Mouse (Mus musculus): ENCODE data around the gene Xk.
"Not testable (repeated sequence)": the region's sequence is repeated elsewhere in the genome, so short reads cannot be mapped to it uniquely, and the experiment has no call there.

Xk gene

DNA sequence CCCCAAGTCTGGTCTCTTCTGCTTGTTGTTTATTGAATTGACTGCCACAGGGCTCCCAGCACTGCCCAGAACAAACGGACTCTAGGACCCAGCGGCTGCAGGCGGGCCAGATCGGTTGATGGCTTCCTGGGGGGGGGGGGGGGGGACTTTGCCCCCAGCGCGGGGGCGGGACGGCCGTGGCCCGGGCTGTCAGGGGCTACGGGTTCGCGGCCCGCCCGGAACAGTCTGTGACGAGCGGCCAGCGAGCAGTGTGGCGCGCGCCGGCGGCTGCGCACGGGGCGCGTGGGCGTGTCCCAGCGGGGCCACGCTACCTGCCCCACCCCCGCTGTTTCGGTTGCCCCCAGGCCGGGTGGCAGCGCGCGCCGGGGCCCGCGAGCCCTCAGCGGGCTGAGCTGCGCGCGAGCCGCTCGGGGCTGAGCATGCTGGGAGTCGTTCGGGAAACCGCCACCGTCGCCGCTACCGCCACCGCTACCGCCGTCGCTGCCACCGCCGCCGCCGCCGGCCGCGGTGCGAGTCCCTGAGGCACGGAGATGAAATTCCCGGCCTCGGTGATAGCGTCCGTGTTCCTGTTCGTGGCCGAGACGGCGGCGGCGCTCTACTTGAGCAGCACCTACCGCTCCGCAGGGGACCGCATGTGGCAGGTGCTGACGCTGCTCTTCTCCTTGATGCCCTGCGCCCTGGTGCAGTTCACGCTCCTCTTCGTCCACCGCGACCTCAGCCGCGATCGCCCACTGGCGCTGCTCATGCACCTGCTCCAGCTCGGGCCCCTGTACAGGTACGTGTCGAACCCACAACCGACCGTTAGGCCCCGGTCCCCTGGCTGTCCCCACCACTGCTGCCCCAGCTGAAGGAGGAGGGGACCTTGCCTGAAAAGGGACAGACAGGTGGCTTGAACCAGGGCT lies at the start of gene Xk:
Xk (plus strand) TSS at position 297 of the 902 bp plus-strand sequence.
- DNase-seq: peak; percentile 32 to 36

DNA sequence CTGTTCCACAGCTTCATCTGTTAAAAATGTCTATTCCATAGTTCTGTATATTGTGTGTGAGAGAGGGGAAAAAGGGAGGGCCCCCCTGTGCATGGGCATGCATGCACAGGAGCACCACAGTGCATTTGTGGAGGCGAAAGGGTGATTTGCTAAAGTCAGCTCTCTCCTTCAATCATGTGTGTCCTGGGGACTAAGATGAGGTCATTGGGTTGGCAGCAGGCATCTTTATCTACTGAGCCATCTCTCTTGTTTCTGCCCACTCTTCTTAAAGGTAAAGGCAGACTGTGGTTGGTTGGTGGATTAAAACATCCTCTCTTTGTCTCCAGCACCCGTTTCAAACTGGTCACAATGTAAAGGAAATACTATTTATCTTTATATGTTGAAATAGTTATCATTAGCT lies 45.5 kb upstream of the Xk start:
- DNase-seq: no peak

DNA sequence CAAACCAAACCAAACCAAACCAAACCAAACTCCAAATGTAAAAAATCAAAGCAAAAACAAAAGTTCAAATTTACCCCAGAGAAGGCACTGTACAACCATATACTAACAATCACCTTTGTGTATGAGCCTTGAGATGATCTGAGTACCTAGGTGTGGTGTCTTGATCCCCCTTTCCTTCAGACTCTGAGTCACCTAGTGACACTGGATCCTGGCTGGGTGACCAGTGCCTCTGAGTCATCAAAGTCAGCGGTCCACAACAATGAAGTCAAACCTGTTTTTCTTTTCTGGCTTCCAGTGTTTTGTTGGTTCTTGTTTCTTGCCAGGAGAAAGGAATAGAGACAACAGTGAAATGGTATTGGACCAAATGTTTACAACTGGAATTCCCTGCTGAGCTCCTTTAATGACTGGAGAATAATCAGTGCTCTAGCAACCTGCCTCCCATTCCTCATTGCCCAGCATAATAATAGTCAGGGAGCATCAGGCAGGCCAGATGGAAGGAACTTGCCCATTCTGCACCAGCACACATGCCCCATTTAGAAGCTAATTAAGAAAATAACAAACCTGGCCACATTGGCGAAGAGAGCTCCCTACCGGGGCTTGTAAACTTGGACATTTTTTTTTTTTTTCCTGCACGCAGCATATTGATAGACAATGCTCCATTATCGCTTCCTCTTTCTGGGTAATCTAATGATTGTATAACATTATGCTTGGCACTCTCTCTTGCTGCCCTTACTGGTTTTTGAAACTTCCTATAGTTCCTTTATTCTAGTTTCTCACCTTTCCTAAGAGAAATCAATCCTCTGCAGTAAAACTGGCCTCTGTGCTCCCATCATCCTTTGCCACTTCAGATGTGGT lies 31.6 kb upstream of the Xk start:
- no peak for DNase-seq

DNA sequence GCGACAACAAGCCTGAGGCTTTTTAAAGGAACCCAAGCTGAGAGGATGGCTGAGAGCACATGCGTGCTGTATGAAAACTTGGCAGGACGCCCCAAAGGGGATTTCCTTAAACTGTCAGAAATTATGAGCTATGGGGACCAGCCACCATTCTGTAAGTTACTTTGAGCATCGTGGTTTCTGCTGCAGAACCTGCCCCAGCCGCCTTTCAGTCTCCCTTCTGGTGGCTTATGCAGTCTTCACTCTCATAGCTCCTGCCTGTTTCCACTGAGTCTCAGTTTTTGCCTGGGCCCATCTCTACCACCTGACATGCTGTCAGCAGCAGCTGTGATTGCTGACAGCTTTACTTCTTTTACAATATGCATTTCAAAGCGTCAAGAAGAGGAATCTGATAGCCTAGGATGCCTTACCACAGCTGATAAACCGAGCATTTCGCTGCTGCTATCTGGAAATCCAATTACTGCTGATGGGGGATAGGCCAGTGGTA lies 29.1 kb upstream of the Xk start:
- DNase-seq: no peak

DNA sequence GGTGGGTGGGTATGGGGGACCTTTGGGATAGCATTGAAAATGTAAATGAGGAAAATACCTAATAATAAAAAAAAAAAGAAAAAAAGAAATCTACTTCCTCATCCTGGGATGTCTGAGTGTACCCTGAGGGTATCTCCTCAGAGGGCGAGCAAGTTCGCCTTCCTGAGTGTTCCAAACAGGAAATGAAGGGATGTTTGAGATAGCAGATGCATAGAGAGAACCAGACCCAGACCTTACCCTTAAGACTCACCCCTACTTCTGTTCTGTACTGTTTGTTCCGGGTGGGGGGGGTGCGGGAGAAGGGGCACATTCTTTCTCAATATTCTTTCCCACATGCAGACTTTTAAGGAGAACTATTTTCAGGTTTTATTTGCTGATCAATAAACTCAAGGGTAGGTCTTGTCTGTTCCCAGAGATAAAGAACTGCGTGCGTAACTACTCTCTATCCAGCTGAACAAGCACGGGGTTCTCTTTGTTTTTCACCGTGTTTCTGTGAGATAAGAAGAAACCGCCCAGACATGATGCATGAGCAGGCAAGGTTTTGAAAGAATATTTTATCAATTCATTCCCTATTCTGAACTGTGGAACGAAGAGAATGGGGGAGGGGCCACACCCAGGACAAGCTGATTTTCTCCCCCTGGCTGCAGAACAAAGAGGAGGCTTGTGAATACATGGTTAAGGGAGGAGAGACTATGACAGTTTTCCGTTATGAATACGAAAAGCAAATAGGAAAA lies 27.8 kb upstream of the Xk start:
- no peak for DNase-seq

DNA sequence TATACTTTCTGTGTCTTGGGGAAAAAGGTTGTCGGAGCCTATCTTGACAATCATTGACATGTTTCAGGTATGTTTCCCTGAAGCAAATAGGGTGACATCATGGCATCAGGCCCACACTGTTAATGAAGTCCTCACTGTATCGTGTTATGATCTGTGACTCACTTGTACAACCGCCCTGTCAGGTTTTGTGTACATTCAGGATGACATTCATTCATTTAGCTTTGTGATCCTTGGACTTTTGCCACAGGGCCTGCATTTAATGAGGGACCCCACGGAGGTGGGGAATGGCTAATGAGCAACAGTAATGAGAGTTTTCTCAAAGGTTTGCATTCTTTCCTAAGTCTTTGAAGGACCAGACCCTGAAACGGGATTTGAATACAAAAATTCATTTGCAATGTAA lies 23.6 kb upstream of the Xk start:
- DNase-seq: no peak

DNA sequence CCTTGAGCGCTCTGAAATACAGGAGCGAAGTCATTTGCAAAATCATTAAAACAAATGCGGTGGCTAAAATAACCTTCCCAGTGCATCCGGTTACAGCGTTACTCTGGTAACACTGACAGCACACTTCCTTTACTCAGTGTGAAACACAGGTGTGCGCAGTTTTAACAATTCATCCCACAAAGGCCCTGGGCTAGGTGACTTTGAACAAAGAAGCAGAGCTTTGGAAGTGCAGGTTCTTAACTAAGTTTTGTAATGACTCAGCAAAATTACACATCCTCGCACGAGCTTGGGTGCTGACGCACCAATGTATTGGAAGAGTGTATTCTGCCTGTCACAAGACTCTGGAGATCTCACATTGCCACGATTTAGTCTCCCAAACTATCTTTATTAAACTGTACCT lies 18.6 kb upstream of the Xk start:
- DNase-seq: peak in 1 of 2 experiments; percentile 7

DNA sequence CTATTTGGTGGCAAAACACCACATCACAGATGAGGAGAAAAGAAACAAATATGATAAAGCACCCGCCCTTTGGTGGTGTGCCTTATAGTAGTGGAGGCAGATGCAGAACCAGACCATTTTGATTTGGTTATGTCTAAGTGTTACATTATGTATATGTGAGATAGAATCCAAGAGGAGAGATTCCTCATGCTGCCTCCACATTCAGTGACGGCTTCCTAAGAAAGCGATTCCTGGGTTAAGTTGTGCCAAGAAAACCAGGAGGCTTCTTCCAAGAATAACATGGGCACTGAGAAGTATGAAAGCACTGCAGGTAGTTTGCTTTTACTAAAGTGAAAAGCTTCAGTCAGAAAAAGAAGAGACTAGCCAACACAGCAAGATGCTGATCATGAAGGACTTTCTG lies 17.7 kb upstream of the Xk start:
- DNase-seq: no peak

DNA sequence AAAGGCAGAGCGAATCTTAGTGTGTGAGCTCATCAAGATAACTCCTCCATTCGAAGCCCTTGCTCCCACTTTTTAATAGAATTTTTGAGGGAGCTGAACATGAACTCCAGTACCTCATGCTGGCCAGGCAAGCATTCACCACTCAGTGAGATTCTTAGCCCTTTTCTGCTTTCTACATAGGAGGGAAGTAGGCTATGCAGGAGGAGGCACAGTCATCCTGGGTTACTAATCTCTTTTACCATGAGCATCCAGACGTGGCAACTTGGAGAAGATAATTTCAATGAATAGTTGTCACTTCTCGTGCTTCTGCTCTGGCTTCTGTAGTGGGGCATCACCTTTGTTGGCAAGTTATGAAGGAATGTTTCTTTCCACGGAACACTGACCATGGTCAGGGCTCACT lies 15.8 kb upstream of the Xk start, which contains the start of gene Gm14862:
Gm14862 (minus strand) TSS at position 134 of the 400 bp plus-strand sequence.
- no peak for DNase-seq

DNA sequence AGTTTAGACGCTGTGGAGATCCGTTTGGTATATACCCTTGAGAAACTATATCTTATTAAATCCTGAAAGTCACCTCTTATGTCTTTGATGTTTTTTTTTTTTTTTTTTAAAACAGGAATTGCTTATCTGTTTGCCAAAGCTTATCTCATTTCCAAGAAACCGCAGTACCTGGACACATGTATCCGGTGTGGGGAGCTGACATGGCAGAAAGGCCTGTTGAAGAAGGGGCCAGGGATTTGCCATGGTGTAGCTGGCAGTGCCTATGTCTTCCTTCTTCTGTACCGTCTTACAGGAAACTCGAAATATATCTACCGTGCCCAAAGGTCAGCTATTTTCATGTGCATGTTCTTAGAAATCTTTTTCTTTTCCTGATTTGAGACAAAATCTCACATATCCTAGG lies 14.7 kb upstream of the Xk start:
- no peak for DNase-seq

DNA sequence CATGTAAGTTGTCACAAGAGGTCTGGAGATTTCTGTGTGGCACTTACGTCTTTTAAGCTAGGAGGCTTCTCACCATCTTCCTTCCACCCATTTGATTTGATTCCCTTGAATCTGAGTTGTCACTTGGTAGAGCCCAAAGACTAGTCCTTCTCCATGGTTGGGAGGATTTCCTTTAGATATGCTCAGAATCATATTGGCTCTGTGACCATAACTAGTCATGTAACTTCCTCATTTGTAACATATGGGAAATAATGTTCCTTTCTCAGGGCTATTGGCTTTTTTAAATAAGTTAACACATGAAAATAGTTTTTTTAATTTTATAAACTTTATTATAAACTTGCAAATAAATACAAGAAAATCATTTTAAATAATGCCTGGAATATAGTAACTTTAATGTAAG lies 13.3 kb upstream of the Xk start:
- no peak for DNase-seq

DNA sequence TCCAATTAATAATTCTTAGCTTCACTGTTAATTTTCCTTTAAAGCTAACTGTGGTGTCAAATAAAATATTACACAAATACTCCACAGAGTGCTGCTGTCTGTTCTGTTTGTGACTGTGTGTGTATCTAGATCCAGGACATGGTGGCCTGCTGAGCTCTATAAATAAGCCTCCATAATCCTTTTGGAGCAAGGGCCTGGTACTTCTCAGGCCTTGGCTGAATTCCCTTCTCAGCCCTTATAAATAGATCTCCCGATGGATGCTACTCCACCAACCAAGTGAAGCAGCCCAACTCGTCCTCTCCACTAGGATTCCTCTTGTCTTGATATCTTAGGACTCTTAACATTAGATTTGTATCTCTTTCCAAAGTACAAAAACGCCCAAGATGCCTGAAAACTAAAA lies 1.4 kb upstream of the Xk start:
- DNase-seq: no peak

DNA sequence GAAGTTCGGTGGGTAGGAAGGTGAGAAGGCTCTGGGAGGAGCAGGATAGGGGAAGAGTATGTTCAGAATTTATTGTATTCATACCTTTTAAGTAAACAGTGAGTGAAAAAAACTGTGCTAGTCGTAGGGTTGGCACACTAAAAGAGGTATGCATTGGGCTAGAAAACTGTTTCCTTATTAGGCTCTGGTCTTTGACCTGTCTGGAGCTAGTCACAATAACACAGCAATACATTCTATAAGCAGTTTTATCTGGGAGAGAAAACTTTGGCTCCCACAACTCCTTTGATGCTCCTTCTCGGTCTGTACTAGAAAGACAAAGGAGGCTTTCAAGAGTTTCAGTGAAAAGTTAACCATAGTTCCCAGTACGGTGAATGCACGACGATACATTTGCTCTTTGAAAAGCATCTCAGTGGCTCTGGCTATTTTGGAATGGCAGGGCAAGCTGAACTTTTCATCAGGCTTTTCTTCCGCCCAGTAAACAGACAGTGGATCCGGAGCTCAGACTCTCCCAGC lies 553 bp upstream of the Xk start:
- DNase-seq: no peak

DNA sequence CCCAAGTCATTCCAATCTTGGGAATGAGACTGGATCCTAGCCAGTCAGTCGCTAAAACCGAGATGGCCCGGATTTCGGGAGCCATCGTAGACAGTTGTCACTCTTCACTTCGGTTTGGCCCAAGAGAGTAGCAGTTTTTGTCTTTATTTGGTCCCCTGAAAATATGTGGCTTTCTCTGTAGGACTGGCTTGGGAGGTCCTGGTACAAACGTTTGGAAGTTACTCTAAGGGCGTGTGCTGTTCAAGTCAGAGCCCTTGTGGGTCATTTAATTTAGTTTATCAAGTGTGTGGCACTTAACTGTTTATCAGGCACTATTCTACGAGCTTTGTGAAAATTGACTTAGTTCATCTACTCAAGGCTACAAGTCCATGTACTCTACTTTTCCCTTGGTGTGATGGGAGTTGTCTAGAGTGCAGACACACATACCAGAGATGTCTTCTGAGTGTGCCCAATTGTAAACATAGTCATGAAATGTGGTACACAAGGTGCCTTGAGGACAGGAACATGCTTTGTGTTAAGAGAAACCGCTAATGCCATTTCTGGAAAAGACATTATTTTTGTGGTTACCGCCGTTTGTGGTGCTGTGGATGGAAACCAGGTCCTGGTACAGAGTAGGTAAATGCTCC lies 934 bp downstream of the Xk start:
- DNase-seq: no peak

DNA sequence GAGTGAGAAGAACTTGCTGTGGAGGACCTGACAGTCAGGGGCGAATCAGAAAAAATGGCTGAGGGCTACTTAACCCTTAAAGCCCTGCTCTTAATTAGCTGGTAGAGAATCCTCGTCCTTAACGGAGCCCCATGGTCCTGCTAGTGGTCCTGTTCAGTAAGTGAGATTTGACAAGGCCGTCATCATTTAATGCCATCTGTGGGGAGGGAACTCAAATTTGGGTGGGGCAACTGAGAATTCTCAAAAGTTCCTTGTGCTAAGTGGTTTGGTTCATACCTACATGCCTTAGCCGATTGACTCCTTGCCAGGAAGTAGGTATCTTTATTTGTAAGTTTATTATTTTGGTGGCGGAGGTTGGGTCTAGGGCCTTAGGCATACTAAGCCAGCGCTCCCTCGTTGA lies 1.8 kb downstream of the Xk start:
- DNase-seq: no peak

DNA sequence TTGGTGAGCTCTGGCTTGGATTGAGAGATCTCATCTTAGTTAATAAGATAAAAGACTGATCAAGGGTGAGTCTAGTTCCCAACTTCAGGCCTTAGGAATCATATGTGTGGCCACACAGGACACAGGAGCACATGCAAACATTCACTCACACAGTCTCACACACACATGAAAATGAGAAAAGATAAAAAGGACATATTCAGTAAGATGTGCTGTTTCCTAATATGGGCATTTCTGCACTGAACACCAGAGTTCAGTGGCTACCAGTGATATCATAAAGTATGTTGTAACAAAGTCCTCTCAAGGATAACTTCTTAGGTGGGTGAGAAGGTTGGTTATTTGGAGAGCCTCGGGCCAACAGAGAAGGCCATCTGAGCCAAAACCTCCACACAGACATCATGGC lies 10.9 kb downstream of the Xk start, which contains the start of gene H2al1m:
H2al1m (plus strand) TSS at position 301 of the 400 bp plus-strand sequence.
- not testable (repeated sequence) for DNase-seq

DNA sequence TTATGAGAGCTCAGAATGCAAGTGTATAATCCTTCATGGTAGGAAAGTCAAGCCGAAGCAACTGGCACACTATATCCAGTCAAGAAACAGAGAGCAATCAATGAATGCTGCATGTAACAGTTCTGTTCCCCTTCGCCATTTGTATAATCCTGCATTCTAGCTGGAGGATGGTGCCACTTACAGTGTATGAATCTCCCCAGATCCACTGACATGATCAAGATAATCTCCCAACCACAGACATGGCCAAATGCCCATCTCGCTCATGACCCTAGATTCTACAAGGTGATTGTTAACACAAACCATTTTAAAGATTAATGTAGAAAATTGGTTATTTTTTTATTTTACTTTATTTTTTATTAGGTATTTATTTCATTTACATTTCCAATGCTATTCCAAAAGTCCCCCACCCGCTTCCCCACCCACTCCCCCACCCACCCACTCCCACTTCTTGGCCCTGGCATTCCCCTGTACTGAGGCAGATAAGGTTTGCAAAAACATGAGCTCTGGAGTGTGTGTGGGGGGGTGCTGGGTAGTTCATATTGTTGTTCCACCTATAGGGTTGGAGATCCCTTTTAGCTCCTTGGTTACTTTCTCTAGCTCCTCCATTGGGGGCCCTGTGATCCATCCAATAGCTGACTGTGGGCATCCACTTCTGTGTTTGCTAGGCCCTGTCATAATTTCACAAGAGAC lies 20.7 kb downstream of the Xk start:
- DNase-seq: not testable (repeated sequence)

DNA sequence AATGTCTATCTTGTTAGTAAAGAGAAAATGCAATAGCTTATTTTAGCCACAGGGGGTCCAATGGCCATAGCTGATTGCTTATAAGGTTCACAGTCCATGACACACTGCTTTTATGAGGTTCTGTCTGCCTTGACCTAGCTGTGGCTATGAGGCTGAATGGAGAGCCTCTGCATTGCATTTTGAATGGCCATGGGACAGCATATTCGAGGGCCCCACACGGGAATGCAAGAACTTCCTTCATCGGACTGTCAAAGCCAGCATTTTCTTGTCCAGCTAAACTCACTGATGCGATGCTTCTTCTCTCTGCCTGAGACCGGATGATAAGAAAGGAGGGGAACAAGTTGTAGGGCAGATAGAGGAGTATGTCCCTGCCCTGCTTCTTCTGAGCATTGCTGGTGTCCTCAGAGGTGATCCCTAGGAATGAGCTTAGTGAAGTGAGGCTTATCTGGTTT lies 25.9 kb downstream of the Xk start:
- no peak for DNase-seq

DNA sequence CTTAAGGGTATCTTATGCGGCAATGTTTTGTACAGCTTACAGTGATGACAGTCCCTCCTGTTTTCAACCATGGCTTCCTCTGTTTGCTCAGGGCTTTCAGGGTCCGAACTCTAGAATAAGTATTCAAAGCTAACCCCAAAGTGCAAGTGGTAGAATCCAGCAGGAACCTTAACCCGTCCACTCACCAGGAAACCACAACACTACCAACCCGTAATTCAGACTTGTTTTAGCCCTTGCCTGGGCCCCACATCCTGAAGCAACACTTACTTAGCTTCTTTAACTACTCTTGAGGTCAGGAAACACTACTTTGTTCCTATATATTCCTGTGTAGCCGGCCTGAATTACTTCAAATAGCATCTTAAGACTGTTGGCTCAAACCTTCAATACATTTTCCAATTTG lies 30.2 kb downstream of the Xk start:
- no peak for DNase-seq

DNA sequence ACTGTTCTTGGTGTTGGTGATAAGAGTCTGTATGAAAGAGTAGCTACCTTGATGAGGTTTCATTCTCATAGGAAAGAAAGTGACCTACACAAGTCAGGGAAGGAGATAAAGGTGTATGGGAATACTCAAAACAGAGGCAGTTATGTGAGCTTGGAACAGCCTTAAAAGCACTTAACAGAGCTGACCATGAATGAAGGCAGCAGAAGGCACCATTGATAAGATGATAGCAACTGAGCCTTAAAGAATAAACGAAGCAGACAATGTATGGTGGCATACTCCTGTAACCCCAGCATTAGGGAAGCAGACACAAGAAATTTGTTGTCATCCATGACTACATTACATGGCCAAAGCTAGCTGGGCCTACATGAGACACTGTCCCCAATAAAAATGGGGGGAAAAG lies 30.9 kb downstream of the Xk start:
- no peak for DNase-seq

DNA sequence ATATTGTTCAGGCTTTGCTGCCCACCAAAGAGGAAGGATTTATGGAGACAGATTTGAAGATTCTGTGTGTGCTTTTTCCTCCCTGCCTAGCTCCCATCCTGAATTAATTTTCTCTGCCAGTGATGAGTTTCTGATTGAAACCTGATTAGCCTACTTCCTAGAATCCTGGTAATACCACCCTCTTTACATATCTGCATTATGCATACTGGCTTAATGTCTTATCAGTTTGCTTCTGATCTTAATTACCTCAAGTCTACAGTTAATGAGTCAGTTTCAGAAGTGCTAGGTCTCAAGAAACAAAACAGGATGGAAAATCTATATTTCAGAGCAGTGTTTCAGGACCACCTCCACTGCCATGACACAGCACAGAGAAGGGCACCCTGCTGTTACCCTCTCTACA lies 43.9 kb downstream of the Xk start:
- DNase-seq: not testable (repeated sequence)
